Mouse (Mus musculus) cortical plate, adult 2 months (tissue): ENCODE results near the gene Alpk1. TPM values are rescaled to one million over a fixed set of nuclear protein-coding genes. Genes with fewer than 3 reads are reported as not detected.

Source experiments
- H3K27ac ChIP-seq: fragments of 200-500 bp; 2 replicates; pipeline ENCODE4 v1.5.1; 2012; ENCODE audit warnings: low read length, control low read depth, inconsistent platforms; ENCODE audit not compliant: insufficient read depth
- H3K4me1 ChIP-seq: fragments of 200-500 bp; 2 replicates; pipeline ENCODE4 v1.6.1; 2011; ENCODE audit warnings: low read length; ENCODE audit not compliant: control insufficient read depth, insufficient read depth
- H3K4me3 ChIP-seq: fragments of 200-500 bp; 2 replicates; pipeline ENCODE4 v1.5.1; 2011; ENCODE audit warnings: mild to moderate bottlenecking, low read length, control low read depth; ENCODE audit not compliant: insufficient read depth
- CTCF ChIP-seq: fragments of 200-500 bp; IDR thresholded peaks from 2 replicates; pipeline ENCODE4 v1.5.1; 2011; ENCODE audit warnings: mild to moderate bottlenecking, control low read depth, low read length; ENCODE audit not compliant: insufficient read depth; ENCODE audit errors: extremely low read depth
- POLR2A ChIP-seq: fragments of 200-500 bp; IDR thresholded peaks from 2 replicates; pipeline ENCODE4 v1.6.1; 2011; ENCODE audit warnings: mild to moderate bottlenecking, low read length, control low read depth; ENCODE audit not compliant: insufficient read depth; ENCODE audit errors: extremely low read depth
- polyA plus RNA-seq: library from polyadenylated mRNA; depleted of rRNA; stranded (reverse); fragments of >200 nt; gene quantifications from 2 replicates; pipeline ENCODE4 v1.2.3, GENCODE M21; 2012

Gene Alpk1
- polyA plus RNA-seq, 1 experiment = 4.3 TPM

DNA sequence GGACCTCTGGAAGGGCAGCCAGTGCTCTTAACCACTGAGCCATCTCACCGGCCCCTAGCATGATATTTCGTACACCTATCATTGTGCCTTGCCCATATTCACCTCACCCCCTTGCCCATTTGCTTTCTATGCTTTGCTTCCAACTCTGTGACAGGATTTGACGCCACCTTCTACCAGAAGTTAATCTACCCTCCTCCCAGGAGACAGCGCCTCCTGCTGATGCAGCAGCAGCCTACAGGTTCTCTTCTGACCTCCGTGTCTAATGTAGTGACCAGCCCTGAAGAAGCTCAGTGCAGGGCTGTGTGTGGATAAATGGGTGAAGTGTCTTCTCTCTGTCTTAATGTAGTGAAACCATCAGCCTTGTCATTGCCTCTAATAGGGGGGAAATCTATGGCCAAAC is 15.8 kb downstream of the Alpk1 start:
- Histone ChIP-seq H3K4me1 (no peaks in the 10 kb centered on the region), H3K4me3 (no peak overlapping the region), H3K27ac (no peak overlapping the region)
- no peak for TF ChIP-seq CTCF
- TF ChIP-seq POLR2A = no peak

GRCm38 (mm10) chr3:127763076-127763612 is 17.2 kb downstream of the Alpk1 start:
- H3K27ac ChIP-seq = no peak overlapping the region
- peak; percentile 69 for TF ChIP-seq CTCF
- no peak for TF ChIP-seq POLR2A
- H3K4me3 ChIP-seq = no peak overlapping the region; the same call in 1 of the 2 replicates
- no peaks in the 10 kb centered on the region for H3K4me1 ChIP-seq

DNA sequence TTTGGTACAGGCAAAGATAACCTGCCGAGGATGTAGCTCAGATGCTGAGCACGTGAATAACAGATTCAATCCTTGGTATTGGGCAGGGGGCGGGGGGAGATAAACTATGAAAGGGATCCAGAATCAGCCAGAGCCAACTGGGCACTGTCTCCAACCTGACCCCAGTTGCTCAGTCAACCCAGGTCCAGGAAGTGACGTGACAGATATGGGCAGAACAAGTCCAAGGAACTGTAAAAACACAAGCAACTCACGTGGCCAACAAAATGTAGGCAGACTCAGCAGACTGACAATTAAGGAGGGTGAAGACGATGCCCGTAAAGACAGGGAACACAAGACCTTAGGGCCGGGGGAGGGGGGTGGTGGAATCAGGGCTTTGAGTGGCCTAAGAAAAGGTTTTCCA is 17.9 kb downstream of the Alpk1 start:
- TF ChIP-seq CTCF (no peak), POLR2A (no peak)
- Histone ChIP-seq H3K4me1 (no peaks in the 10 kb centered on the region), H3K27ac (no peak overlapping the region), H3K4me3 (no peak overlapping the region)

GRCm38 (mm10) chr3:127759212-127759611 is 21.1 kb downstream of the Alpk1 start:
- H3K4me1 ChIP-seq = no peaks in the 10 kb centered on the region
- peak; percentile 68 for TF ChIP-seq CTCF
- TF ChIP-seq POLR2A = no peak
- H3K4me3 ChIP-seq = no peak overlapping the region
- H3K27ac ChIP-seq = no peak overlapping the region

- TF ChIP-seq POLR2A = no peak
- no peak for TF ChIP-seq CTCF
- Histone ChIP-seq H3K27ac (no peak overlapping the region), H3K4me1 (no peaks in the 10 kb centered on the region), H3K4me3 (no peak overlapping the region)
Observed at GRCm38 (mm10) chr3:127758806-127759205, 21.5 kb downstream of the Alpk1 start.

DNA sequence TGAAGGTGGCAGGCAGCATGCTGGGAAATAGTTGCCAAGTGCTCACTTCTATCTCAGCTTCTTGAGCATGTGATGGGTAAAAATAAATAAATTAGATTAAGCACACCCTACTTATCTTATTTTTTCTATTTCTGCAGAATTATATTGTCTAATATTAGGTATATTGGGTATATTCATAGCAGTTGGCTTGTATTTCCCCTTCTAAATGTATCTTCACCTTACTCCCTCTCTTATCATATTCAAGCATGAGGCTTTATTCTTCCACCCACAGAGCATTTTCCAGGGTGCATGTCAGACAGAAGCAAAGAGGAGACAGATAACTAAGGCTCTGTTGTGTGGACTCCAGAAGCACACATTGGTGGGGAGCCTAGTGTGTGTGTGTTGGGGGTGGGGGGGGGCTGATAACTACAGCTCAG is 22.4 kb downstream of the Alpk1 start:
- TF ChIP-seq POLR2A = no peak
- no peak for TF ChIP-seq CTCF
- H3K4me1 ChIP-seq = no peaks in the 10 kb centered on the region
- no peak overlapping the region for H3K4me3 ChIP-seq
- no peak overlapping the region for H3K27ac ChIP-seq

GRCm38 (mm10) chr3:127756458-127756857 is 23.9 kb downstream of the Alpk1 start:
- no peaks in the 10 kb centered on the region for H3K4me1 ChIP-seq
- no peak for TF ChIP-seq POLR2A
- TF ChIP-seq CTCF = no peak
- no peak overlapping the region for H3K4me3 ChIP-seq
- H3K27ac ChIP-seq = no peak overlapping the region

DNA sequence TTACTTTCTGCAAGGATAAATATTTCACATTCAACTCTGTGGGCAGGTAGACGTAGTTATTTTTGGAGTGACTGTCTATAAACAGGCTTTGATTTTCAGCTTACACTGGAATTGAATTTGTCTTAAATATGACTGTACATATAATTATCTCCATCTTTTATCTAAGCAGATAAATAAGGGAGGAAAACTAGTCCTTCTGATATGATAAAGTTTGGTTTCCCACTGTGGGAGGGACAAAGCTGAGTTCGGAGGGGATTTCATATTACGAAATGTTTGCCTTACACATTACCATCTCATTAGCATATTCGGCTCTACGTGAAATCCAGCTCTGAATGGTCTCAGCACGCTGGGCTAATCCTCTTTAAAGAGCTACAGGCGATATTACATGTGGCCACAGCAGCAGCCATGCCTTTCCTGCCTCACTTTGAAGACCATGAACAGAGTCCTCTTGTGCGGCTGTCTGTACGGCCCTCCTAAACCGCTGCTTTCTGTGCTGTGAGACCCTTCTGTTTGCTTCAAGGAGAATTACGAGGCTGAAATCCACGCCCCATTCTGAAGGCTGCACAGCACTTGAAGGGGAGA is 30.3 kb downstream of the Alpk1 start:
- Histone ChIP-seq H3K27ac (no peak overlapping the region), H3K4me3 (no peak overlapping the region)
- TF ChIP-seq CTCF = no peak
- no peak for TF ChIP-seq POLR2A

DNA sequence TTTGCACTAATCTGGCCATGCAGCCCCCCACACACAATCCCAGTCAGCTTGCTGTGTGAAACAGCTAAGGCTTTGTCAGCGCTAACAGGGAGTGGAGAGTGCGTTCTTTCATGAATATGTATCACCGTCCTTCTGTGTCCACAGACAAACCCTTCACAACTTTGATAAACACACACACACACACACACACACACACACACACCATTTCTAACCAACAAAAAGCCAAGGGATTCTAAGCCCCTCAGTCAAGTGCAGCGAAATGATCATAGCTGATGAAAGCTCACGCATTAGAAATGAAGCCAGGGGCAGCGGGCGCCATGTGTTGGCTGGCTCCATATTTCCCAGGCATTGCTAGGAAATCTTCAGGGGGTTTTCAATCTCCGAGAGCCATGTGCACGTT is 31.1 kb downstream of the Alpk1 start:
- Histone ChIP-seq H3K27ac (no peak overlapping the region), H3K4me3 (no peak overlapping the region), H3K4me1 (no peaks in the 10 kb centered on the region)
- TF ChIP-seq POLR2A (no peak), CTCF (no peak)

More for the DNA sequence above, 30.3 kb downstream of the Alpk1 start:
- no peaks in the 10 kb centered on the region for H3K4me1 ChIP-seq

DNA sequence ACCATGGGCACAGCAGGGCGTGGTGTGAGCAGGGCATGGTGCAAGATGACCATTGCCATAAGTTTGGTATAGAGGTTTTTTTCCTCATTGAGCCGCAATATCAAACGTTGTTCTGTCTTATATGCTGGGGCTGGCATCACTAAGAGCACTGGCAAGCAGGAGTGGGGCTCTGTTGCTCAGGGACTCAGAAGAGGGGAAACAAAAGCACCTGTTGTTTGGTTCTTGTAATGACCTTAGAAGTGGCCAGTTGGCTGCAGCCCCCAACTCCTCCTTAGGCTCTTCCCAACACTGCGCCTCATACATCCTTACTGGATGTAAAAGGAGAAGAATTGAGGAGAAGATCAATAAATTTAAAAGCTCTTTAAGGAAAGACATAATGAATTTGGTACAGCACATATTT is 31.7 kb downstream of the Alpk1 start:
- no peak for TF ChIP-seq POLR2A
- TF ChIP-seq CTCF = no peak
- no peak overlapping the region for H3K4me3 ChIP-seq
- no peak overlapping the region for H3K27ac ChIP-seq
- no peaks in the 10 kb centered on the region for H3K4me1 ChIP-seq

GRCm38 (mm10) chr3:127745911-127746640 is 34.3 kb downstream of the Alpk1 start:
- TF ChIP-seq POLR2A (no peak), CTCF (no peak)
- Histone ChIP-seq H3K27ac (no peak overlapping the region), H3K4me3 (no peak overlapping the region), H3K4me1 (no peaks in the 10 kb centered on the region)
